Mouse (Mus musculus) intestine, postnatal 0 days (tissue): ENCODE measurements at regions not wholly inside any gene's neighbourhood (a gene's known extent, or its start where the extent isn't known, plus 50 kb on each side); places are given as distances from the start of the nearest gene placed in this dataset.

ENCODE experiments used
- ATAC-seq: fragments of 200-750 bp; cut with Nextera tagmentation; 2 replicates; pipeline ENCODE4 v1.8.0; 2017; ENCODE audit warnings: mild to moderate bottlenecking, moderate TSS enrichment, moderate library complexity
- H3K27ac ChIP-seq: fragments of 300-500 bp; sonication (generic); 2 replicates; pipeline ENCODE4 v1.5.1; 2014; ENCODE audit warnings: mild to moderate bottlenecking, low read depth, low read length, moderate library complexity
- H3K27me3 ChIP-seq: fragments of 300-500 bp; sonication (generic); replicated peaks from 2 replicates; pipeline ENCODE4 v1.6.1; 2014; ENCODE audit warnings: low read length, mixed read lengths; ENCODE audit not compliant: control insufficient read depth, insufficient read depth
- H3K36me3 ChIP-seq: fragments of 300-500 bp; sonication (generic); 2 replicates; pipeline ENCODE4 v1.6.1; 2014; ENCODE audit warnings: mild to moderate bottlenecking, moderate library complexity; ENCODE audit not compliant: control insufficient read depth, insufficient read depth
- H3K4me1 ChIP-seq: fragments of 300-500 bp; sonication (generic); replicated peaks from 2 replicates; pipeline ENCODE4 v1.6.1; 2014; ENCODE audit warnings: antibody characterized with exemption, low read length, mixed read lengths; ENCODE audit not compliant: control insufficient read depth, insufficient read depth
- H3K4me2 ChIP-seq: fragments of 300-500 bp; sonication (generic); replicated peaks from 2 replicates; pipeline ENCODE4 v1.6.1; 2014; ENCODE audit warnings: low read depth, mild to moderate bottlenecking, moderate library complexity
- H3K4me3 ChIP-seq: fragments of 300-500 bp; sonication (generic); 2 replicates; pipeline ENCODE4 v1.5.1; 2014; ENCODE audit warnings: low read depth, low read length
- H3K9ac ChIP-seq: fragments of 300-500 bp; sonication (generic); 2 replicates; pipeline ENCODE4 v1.6.1; 2014; ENCODE audit warnings: mild to moderate bottlenecking, low read depth, low read length
- H3K9me3 ChIP-seq: fragments of 300-500 bp; sonication (generic); 2 replicates; pipeline ENCODE4 v1.6.1; 2016; ENCODE audit warnings: mixed run types; ENCODE audit not compliant: control insufficient read depth
- CTCF ChIP-seq: sonication (generic); IDR thresholded peaks from 2 replicates; pipeline ENCODE4 v1.5.1; 2016; ENCODE audit warnings: low read depth, mild to moderate bottlenecking, control low read depth, antibody characterized with exemption, moderate library complexity
- WGBS: fragments of 180-500 bp; shearing (Covaris S2); extraction: QIAGEN DNeasy Blood & Tissue Kit; methylation state at CpG from one replicate; pipeline ENCODE4 v1.1.7; 2014; 5-methylcytosine and 5-hydroxymethylcytosine counted together

DNA sequence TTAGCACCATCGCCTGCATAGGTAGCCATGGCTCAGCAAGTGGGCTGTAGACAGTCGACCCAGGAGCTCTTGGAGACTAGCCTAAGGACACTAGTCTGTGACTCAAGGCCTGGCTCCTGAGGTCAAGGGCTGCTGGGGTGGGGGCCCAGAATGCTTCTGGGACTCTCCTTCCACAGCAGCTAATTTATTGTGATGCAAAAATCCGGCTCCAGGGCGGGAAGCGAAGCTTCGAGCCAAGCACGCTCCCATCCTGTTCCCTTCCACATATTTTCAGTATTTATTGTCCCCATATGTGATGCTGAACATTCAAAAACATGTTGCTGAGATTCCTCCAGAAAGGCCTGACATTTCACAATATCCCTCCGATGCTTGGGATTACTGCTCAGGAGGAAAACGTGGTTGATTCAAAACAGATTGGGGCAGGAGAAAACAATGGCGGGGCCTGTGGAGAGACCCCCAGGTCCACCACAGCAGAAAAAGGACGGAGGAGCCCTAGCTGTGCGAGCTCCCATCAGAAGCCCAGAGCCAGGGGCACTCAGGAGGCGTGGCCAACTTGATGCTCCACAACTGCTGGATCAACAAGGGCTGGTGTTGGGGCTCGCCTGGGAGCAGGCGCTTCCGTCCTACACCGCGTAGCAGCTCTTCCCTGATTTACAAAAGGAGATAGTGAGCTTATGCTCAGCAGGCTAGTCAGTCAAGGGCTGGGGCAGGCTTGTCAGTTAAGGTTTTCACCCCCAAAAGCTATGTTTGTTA lies 73.4 kb downstream of the Inhbb start:
- TF ChIP-seq CTCF: no peak
- 42% methylated on average over 18 of the region's 18 CpGs for WGBS
- Histone ChIP-seq H3K4me1 (no peaks in the 10 kb centered on the region), H3K9me3 (no peaks in the 10 kb centered on the region), H3K27ac (no peak overlapping the region), H3K4me3 (no peak overlapping the region), H3K4me2 (no peak overlapping the region), H3K9ac (no peak overlapping the region), H3K27me3 (no peaks in the 10 kb centered on the region), H3K36me3 (no peaks in the 10 kb centered on the region)
- no peak for ATAC-seq

- H3K9ac ChIP-seq: no peak overlapping the region
- H3K36me3 ChIP-seq: no peaks in the 10 kb centered on the region
- no peaks in the 10 kb centered on the region for H3K4me1 ChIP-seq
- no peaks in the 10 kb centered on the region for H3K27me3 ChIP-seq
- no peak overlapping the region for H3K4me2 ChIP-seq
- H3K27ac ChIP-seq: no peak overlapping the region
- ATAC-seq: no peak
- TF ChIP-seq CTCF: no peak
- 85% methylated on average over 1 of the region's 1 CpGs for WGBS
- no peaks in the 10 kb centered on the region for H3K9me3 ChIP-seq
- H3K4me3 ChIP-seq: no peak overlapping the region
Measured at GRCm38 (mm10) chr1:119347749-119348148, 74.3 kb downstream of the Inhbb start.

DNA sequence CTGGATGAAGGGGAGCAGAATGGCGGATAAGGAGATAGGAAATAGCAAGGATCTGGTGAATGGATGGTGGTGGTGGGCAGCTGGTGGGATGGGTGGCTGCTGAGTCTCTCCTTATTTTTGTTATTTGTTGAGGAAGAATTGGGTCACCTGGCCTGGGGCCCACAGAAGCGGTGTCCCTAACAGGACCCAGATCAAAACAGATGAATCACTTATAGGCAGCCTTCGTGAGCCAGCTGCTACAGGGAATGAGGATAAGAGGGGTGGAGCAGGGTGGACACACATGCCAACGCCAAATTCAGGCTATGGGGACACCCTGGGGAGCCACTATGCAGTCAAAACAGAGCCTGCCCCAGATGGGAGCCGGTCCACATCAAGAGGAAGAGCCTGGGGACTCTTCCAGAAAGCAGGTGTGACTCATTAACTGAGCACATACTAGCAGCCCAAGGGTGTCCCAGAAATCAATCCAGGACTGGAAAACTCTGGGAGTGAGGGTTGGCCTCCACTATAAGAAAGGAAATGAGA lies 75.4 kb downstream of the Inhbb start:
- no peak overlapping the region for H3K4me3 ChIP-seq
- no peak overlapping the region for H3K27ac ChIP-seq
- H3K27me3 ChIP-seq: no peaks in the 10 kb centered on the region
- no peaks in the 10 kb centered on the region for H3K4me1 ChIP-seq
- H3K9ac ChIP-seq: no peak overlapping the region
- no peak for ATAC-seq
- 74% methylated on average over 5 of the region's 5 CpGs for WGBS
- no peak for TF ChIP-seq CTCF
- no peaks in the 10 kb centered on the region for H3K9me3 ChIP-seq
- H3K36me3 ChIP-seq: no peaks in the 10 kb centered on the region
- H3K4me2 ChIP-seq: no peak overlapping the region

DNA sequence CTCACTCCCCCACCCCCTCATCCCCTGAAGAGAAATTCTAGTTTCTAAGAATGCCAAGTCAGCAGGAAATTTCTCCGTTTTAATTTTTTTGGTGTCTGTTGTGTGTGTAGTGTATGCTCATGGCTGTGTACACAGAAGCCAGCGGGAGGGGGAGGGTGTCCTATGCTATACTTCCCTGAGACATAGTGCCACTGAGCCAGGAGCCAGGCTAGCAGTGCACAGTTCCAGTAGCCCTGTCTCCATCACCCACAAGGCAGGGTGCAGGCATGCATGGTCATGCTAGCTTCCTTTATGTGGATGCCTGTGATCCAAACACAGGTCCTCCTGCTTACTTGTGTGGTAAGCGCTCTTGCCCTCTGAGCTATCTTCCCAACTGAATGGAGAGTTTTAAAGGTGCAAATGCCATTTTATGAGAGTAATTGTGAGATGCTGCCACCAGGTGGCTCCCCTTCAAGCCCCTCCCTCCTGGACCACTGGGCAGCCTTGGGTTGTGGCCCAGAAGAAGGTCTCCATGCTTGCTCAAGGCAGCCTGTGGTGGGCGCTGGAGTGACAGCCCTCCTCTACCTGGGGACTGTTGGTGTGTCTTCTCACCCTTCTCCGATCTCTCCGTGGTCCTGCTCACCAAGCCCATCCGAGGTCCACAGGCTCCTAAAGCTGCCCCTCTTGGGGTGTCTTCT lies 76.8 kb downstream of the Inhbb start:
- no peak overlapping the region for H3K4me2 ChIP-seq
- ATAC-seq: no peak
- no peaks in the 10 kb centered on the region for H3K4me1 ChIP-seq
- TF ChIP-seq CTCF: peak; percentile 24
- no peak overlapping the region for H3K4me3 ChIP-seq
- no peak overlapping the region for H3K27ac ChIP-seq
- no peak overlapping the region for H3K9ac ChIP-seq
- WGBS: 62% methylated on average over 7 of the region's 7 CpGs
- H3K27me3 ChIP-seq: no peaks in the 10 kb centered on the region
- H3K36me3 ChIP-seq: no peaks in the 10 kb centered on the region
- H3K9me3 ChIP-seq: no peaks in the 10 kb centered on the region

DNA sequence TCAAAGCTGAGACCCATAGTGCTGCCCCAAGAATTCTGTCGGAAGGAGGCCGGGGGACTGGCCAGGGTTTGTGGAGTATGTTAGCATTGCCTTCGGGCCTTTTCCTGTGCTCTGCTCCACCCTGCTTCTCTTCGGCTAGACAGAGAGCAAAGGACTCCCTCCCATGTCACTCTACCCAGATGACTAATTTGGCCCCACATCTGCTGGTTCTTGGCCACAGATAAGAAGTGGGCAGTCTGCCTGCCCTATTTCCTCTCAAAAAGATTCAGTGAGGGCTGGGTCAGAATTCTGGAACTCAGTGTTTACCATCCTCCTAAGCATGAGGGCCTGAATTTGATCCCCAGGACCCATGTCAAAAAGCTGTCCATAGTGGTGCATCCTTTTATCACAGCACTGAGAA lies 78.0 kb downstream of the Inhbb start:
- ATAC-seq: no peak
- TF ChIP-seq CTCF: no peak
- 72% methylated on average over 4 of the region's 4 CpGs for WGBS

GRCm38 (mm10) chr1:119335171-119335570 lies 86.9 kb downstream of the Inhbb start:
- no peak overlapping the region for H3K9ac ChIP-seq
- 43% methylated on average over 13 of the region's 13 CpGs for WGBS
- no peak for TF ChIP-seq CTCF
- ATAC-seq: no peak
- no peaks in the 10 kb centered on the region for H3K36me3 ChIP-seq
- no peak overlapping the region for H3K4me3 ChIP-seq
- no peaks in the 10 kb centered on the region for H3K27me3 ChIP-seq
- no peaks in the 10 kb centered on the region for H3K9me3 ChIP-seq
- no peak overlapping the region for H3K27ac ChIP-seq
- no peaks in the 10 kb centered on the region for H3K4me1 ChIP-seq
- no peak overlapping the region for H3K4me2 ChIP-seq

More for the DNA sequence above, 78.0 kb downstream of the Inhbb start:
- H3K4me3 ChIP-seq: no peak overlapping the region
- H3K4me2 ChIP-seq: no peak overlapping the region
- H3K4me1 ChIP-seq: no peaks in the 10 kb centered on the region
- H3K9me3 ChIP-seq: no peaks in the 10 kb centered on the region
- no peaks in the 10 kb centered on the region for H3K27me3 ChIP-seq
- H3K36me3 ChIP-seq: no peaks in the 10 kb centered on the region
- H3K27ac ChIP-seq: no peak overlapping the region
- H3K9ac ChIP-seq: no peak overlapping the region
